Mouse (Mus musculus): Measurements from ENCODE around the gene Ing3. TPM values are rescaled to one million over a fixed set of nuclear protein-coding genes. Genes with fewer than 3 reads are reported as not detected.
A peak's percentile ranks its signal among the peaks of the same experiment; 100 is the strongest.

Ing3 gene
- polyA plus RNA-seq, 1 experiment, result 6.9 TPM

GRCm38 (mm10) chr6:22003200-22003587, 53.8 kb downstream of the Ing3 start:
- H3K9me3 ChIP-seq, result no peaks in the 10 kb centered on the region
- H3K4me1 ChIP-seq, result peaks cover 39% of the 10 kb centered on the region
- H3K4me3 ChIP-seq (replicated peaks), result peak overlapping the region; percentile 64
- H3K27me3 ChIP-seq (replicated peaks), result no peaks in the 10 kb centered on the region
- TF ChIP-seq FLI1 (IDR thresholded peaks at IDR 0.05; ENCODE audit: low read length), result no peak
- no peak for TF ChIP-seq GATA1 (IDR thresholded peaks at IDR 0.05; ENCODE audit: borderline replicate concordance, low read length)
- H3K36me3 ChIP-seq (replicated peaks; ENCODE audit: low read length), result no peaks in the 10 kb centered on the region

- H3K4me1 ChIP-seq, result peaks cover 30% of the 10 kb centered on the region
- H3K27me3 ChIP-seq (replicated peaks), result no peaks in the 10 kb centered on the region
- H3K36me3 ChIP-seq (replicated peaks; ENCODE audit: low read length), result no peaks in the 10 kb centered on the region
- no peaks in the 10 kb centered on the region for H3K9me3 ChIP-seq
- no peak overlapping the region for H3K4me3 ChIP-seq (replicated peaks)
- TF ChIP-seq FLI1 (IDR thresholded peaks at IDR 0.05; ENCODE audit: low read length) (no peak), GATA1 (IDR thresholded peaks at IDR 0.05; ENCODE audit: borderline replicate concordance, low read length) (no peak)
These were observed 54.7 kb downstream of the Ing3 start for GRCm38 (mm10) chr6:22003959-22004543.

GRCm38 (mm10) chr6:22008346-22008745, 59.0 kb downstream of the Ing3 start:
- Histone ChIP-seq H3K36me3 (replicated peaks; ENCODE audit: low read length) (no peaks in the 10 kb centered on the region), H3K4me1 (peaks cover 17% of the 10 kb centered on the region; the same call in 1 of the 2 replicates), H3K27me3 (replicated peaks) (no peaks in the 10 kb centered on the region), H3K4me3 (replicated peaks) (no peak overlapping the region), H3K9me3 (no peaks in the 10 kb centered on the region)
- TF ChIP-seq FLI1 (IDR thresholded peaks at IDR 0.05; ENCODE audit: low read length), result no peak
- TF ChIP-seq GATA1 (IDR thresholded peaks at IDR 0.05; ENCODE audit: borderline replicate concordance, low read length), result no peak

GRCm38 (mm10) chr6:22010258-22010657, 60.9 kb downstream of the Ing3 start:
- Histone ChIP-seq H3K4me3 (replicated peaks) (no peak overlapping the region), H3K9me3 (no peaks in the 10 kb centered on the region), H3K27me3 (replicated peaks) (no peaks in the 10 kb centered on the region), H3K36me3 (replicated peaks; ENCODE audit: low read length) (no peaks in the 10 kb centered on the region), H3K4me1 (peaks cover 22% of the 10 kb centered on the region; the same call in 1 of the 2 replicates)
- no peak for TF ChIP-seq GATA1 (IDR thresholded peaks at IDR 0.05; ENCODE audit: borderline replicate concordance, low read length)
- no peak for TF ChIP-seq FLI1 (IDR thresholded peaks at IDR 0.05; ENCODE audit: low read length)

- no peaks in the 10 kb centered on the region for H3K9me3 ChIP-seq
- H3K4me3 ChIP-seq (replicated peaks), result no peak overlapping the region
- H3K36me3 ChIP-seq (replicated peaks; ENCODE audit: low read length), result no peaks in the 10 kb centered on the region
- TF ChIP-seq GATA1 (IDR thresholded peaks at IDR 0.05; ENCODE audit: borderline replicate concordance, low read length) (no peak), FLI1 (IDR thresholded peaks at IDR 0.05; ENCODE audit: low read length) (no peak)
- H3K4me1 ChIP-seq, result peaks cover 22% of the 10 kb centered on the region; the same call in 1 of the 2 replicates
- H3K27me3 ChIP-seq (replicated peaks), result no peaks in the 10 kb centered on the region
These were observed 61.5 kb downstream of the Ing3 start for GRCm38 (mm10) chr6:22010761-22011281.

- Histone ChIP-seq H3K4me1 (peaks cover 26% of the 10 kb centered on the region; the same call in 1 of the 2 replicates), H3K36me3 (replicated peaks; ENCODE audit: low read length) (no peaks in the 10 kb centered on the region), H3K4me3 (replicated peaks) (no peak overlapping the region), H3K27me3 (replicated peaks) (no peaks in the 10 kb centered on the region), H3K9me3 (no peaks in the 10 kb centered on the region)
- TF ChIP-seq FLI1 (IDR thresholded peaks at IDR 0.05; ENCODE audit: low read length), result no peak
- TF ChIP-seq GATA1 (IDR thresholded peaks at IDR 0.05; ENCODE audit: borderline replicate concordance, low read length), result no peak
These were observed 62.2 kb downstream of the Ing3 start for GRCm38 (mm10) chr6:22011546-22011945.

GRCm38 (mm10) chr6:22012099-22012498, 62.7 kb downstream of the Ing3 start:
- Histone ChIP-seq H3K9me3 (no peaks in the 10 kb centered on the region), H3K4me1 (peaks cover 26% of the 10 kb centered on the region; the same call in 1 of the 2 replicates), H3K36me3 (replicated peaks; ENCODE audit: low read length) (no peaks in the 10 kb centered on the region), H3K4me3 (replicated peaks) (no peak overlapping the region), H3K27me3 (replicated peaks) (no peaks in the 10 kb centered on the region)
- no peak for TF ChIP-seq FLI1 (IDR thresholded peaks at IDR 0.05; ENCODE audit: low read length)
- TF ChIP-seq GATA1 (IDR thresholded peaks at IDR 0.05; ENCODE audit: borderline replicate concordance, low read length), result no peak

GRCm38 (mm10) chr6:22012501-22012900, 63.1 kb downstream of the Ing3 start:
- TF ChIP-seq FLI1 (IDR thresholded peaks at IDR 0.05; ENCODE audit: low read length) (no peak), GATA1 (IDR thresholded peaks at IDR 0.05; ENCODE audit: borderline replicate concordance, low read length) (no peak)
- Histone ChIP-seq H3K9me3 (no peaks in the 10 kb centered on the region), H3K4me3 (replicated peaks) (no peak overlapping the region), H3K4me1 (peaks cover 28% of the 10 kb centered on the region), H3K27me3 (replicated peaks) (no peaks in the 10 kb centered on the region), H3K36me3 (replicated peaks; ENCODE audit: low read length) (no peaks in the 10 kb centered on the region)

- H3K9me3 ChIP-seq, result no peaks in the 10 kb centered on the region
- H3K4me1 ChIP-seq, result peaks cover 36% of the 10 kb centered on the region
- no peaks in the 10 kb centered on the region for H3K27me3 ChIP-seq (replicated peaks)
- H3K4me3 ChIP-seq (replicated peaks), result no peak overlapping the region
- TF ChIP-seq FLI1 (IDR thresholded peaks at IDR 0.05; ENCODE audit: low read length) (no peak), GATA1 (IDR thresholded peaks at IDR 0.05; ENCODE audit: borderline replicate concordance, low read length) (no peak)
- H3K36me3 ChIP-seq (replicated peaks; ENCODE audit: low read length), result no peaks in the 10 kb centered on the region
These were observed 64.0 kb downstream of the Ing3 start for GRCm38 (mm10) chr6:22013394-22013793.

- H3K9me3 ChIP-seq, result no peaks in the 10 kb centered on the region
- H3K36me3 ChIP-seq (replicated peaks; ENCODE audit: low read length), result no peaks in the 10 kb centered on the region
- H3K27me3 ChIP-seq (replicated peaks), result no peaks in the 10 kb centered on the region
- TF ChIP-seq GATA1 (IDR thresholded peaks at IDR 0.05; ENCODE audit: borderline replicate concordance, low read length) (no peak), FLI1 (IDR thresholded peaks at IDR 0.05; ENCODE audit: low read length) (no peak)
- peaks cover 46% of the 10 kb centered on the region for H3K4me1 ChIP-seq
- H3K4me3 ChIP-seq (replicated peaks), result peak overlapping the region; percentile 18
These were observed 65.0 kb downstream of the Ing3 start for GRCm38 (mm10) chr6:22014291-22014911.

All from megakaryocyte, embryonic 14.5 days (primary cell).